ENCODE assay signal across 19 mouse cellular contexts in the genomic region with DNA sequence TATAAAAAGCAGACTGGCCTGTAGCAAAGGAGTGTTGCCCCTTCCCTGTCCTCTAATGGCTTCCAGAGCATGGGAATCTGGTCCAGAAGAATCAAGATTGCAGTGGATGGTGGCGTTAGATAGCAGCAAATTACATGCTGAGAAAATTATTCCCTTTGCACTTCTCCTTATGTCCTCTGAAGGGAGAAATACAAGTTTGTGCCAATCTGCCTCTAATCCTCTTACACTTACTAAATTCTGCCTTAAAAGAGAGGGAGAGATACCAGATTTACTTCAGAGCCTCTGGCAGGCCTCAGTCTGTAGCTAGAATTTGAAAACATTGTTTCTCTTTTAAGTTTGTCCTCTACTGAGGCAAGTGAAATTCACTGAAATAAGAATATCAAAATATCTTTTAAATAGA.
"Had no signal": no experiment of that assay in that cellular context is flagged by ENCODE, and none has a peak within 500 bp of the region (broad histone marks: within the 10 kb centered on the region; RNA-seq: fewer than 3 reads in every experiment).

No protein-coding gene starts in this region.

- H3K27me3 ChIP-seq: liver, embryonic 15.5 days; midbrain, embryonic 12.5 days; neural tube, embryonic 13.5 days; neural tube, embryonic 15.5 days; stomach, embryonic 15.5 days had no signal

- H3K27ac ChIP-seq: liver, embryonic 15.5 days; midbrain, embryonic 10.5 days; midbrain, embryonic 12.5 days; neural tube, embryonic 13.5 days; neural tube, embryonic 15.5 days; stomach, embryonic 15.5 days; stomach, postnatal 0 days had no signal

- H3K4me2 ChIP-seq: liver, embryonic 15.5 days; lung, embryonic 14.5 days; midbrain, embryonic 12.5 days; neural tube, embryonic 13.5 days; neural tube, embryonic 15.5 days; stomach, embryonic 15.5 days had no signal

- DNase-seq: lung, adult 18-20 months; lung, embryonic 14.5 days; lung, postnatal 10 days; lung, postnatal 4 days; midbrain, embryonic 14.5 days; retina, postnatal 1 day; right cerebral cortex, adult 18-20 months; right cerebral cortex, postnatal 25 days; thymus, adult 18-20 months; thymus, postnatal 14 days; thymus, postnatal 36 days had no signal

- H3K4me1 ChIP-seq: midbrain, embryonic 10.5 days; midbrain, embryonic 12.5 days; neural tube, embryonic 13.5 days; neural tube, embryonic 15.5 days; stomach, embryonic 15.5 days had no signal

- H3K9ac ChIP-seq: liver, embryonic 15.5 days; lung, embryonic 14.5 days; midbrain, embryonic 12.5 days; neural tube, embryonic 13.5 days; neural tube, embryonic 15.5 days; stomach, embryonic 15.5 days had no signal

- H3K36me3 ChIP-seq: liver, embryonic 15.5 days; midbrain, embryonic 10.5 days; midbrain, embryonic 12.5 days; neural tube, embryonic 13.5 days; neural tube, embryonic 15.5 days; stomach, embryonic 15.5 days had no signal

- H3K9me3 ChIP-seq: liver, embryonic 15.5 days; midbrain, embryonic 10.5 days; midbrain, embryonic 12.5 days; neural tube, embryonic 13.5 days; neural tube, embryonic 15.5 days; stomach, embryonic 15.5 days had no signal

- H3K4me3 ChIP-seq: liver, embryonic 15.5 days; midbrain, embryonic 10.5 days; midbrain, embryonic 12.5 days; myocyte; neural tube, embryonic 13.5 days; neural tube, embryonic 15.5 days; stomach, embryonic 15.5 days had no signal
